Mouse (Mus musculus): ENCODE data around the gene Vill.

The Vill gene

GRCm38 (mm10) chr9:119119409-119120167 lies 67.0 kb downstream of the Vill start:
- DNase-seq, result no peak

- DNase-seq, result no peak
These were observed 67.6 kb downstream of the Vill start for GRCm38 (mm10) chr9:119120168-119120560.
